Mouse (Mus musculus): ENCODE data around the gene Dyrk3. TPM values are rescaled to one million over a fixed set of nuclear protein-coding genes. Genes with fewer than 3 reads are reported as not detected.

Dyrk3 gene
- total RNA-seq, 2 experiments from 2014 or later: 14.9 to 16.7 TPM

DNA sequence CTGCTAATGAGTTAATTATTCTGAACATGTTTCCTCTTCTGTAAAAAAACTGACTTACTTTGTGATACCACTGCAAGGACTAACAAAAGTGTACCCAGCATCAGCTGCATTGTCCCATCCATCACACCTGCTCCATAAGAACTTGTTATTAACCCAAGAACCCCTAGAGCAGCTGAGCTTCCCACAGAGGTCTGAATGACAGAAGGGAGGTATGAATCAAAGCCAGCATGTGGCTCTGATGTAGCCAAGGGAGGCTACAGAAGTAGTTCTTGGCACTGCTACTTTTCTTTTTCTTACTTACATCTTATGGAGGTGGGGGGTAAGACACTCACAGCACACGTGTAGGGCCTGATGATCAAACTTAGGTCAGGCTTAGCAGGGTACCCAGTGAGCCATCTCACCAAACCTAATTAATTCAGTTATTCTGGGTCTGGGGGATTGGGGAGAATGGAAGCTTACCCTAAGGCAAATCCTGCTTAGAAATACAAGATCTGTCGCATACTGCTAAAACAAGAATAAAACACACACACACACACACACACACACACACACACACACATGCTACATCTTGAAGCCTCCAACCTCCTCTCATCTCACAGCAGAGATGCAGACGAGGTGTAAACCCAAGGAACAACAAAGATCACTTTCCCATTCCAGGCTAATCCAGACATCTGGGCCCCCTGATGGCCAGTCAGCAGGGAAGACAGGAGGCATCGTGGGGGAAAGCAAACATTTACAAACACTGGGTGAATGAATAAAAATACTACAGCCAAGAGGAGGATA lies 52.0 kb downstream of the Dyrk3 start:
- no peak for DNase-seq (ENCODE audit: low spot score in 2 of 2)

DNA sequence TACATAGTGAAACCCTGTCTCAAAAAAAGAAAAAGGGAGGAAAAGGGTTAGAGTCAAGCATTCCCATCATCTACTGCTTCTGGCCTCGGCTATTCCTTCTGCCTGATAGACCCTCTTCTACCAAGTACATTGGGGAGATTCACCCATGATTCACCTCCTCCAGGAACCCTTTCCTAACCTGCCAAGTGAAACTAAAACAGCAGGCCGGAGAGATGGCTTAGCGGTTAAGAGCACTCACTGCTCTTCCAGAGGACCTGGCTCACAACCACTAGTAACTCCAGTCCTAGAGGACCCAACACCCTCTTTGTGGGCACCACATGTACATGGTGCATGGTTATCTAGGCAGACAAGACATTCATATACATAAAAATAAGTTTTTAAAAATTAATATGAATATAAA lies 52.9 kb downstream of the Dyrk3 start:
- no peak for DNase-seq (ENCODE audit: low spot score in 2 of 2)

DNA sequence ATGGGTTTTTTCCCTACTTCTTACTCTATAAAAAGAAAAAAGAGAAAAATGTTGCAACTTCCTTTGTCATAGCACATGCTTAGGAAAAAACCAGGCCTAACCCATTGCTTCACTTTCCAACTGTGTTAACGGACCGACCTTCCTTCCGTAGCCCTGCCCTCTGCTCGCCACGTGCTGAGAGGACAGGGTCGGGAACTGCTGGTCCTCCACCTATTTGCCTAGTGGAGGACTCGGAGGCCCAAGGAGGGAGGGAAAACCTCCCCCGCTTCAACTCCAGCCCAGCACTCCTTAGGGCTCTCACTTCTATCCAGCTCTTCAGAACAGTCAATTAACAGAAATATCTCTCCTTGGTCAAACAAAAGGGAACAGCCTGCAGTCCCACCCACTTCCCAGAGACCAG lies 53.9 kb downstream of the Dyrk3 start:
- no peak for DNase-seq (ENCODE audit: low spot score in 2 of 2)

DNA sequence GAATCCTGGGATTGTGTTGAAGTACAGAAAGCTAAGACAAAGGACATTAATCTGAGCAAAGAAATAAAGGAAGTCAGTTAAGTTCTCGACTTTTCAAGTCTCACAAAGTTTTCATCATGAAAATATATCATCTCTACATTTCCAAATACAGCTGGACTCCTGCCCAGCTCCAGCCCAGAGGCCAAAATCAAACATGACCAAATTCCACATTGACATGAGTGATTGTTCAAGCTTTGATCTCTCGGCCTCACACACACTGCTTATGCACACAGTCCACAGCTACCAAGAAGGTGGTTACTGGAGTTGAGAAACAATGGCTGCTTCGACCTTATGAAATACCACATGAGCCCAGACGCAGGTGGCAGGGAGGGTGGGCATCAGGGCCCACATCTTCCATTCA lies 54.5 kb downstream of the Dyrk3 start:
- DNase-seq (ENCODE audit: low spot score in 2 of 2): no peak

DNA sequence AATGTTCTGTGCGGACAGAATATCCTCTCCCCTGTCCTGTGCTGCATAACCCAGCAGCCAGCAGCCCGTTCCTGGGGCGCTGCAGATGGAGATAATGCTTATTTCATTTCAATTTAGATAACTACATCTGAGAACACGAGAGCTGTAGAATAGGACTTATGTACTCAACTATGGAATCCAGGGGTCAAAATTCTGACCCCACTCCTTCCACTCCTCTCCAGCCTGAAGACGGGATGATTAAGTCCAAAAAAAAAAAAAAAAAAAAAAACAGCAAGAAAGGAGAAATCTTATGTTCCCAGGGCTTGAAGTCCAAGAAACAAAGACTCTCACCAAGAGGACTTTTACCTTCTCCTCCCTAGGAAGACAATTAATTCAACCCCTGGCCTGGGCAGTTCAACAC lies 55.0 kb downstream of the Dyrk3 start:
- no peak for DNase-seq (ENCODE audit: low spot score in 2 of 2)

DNA sequence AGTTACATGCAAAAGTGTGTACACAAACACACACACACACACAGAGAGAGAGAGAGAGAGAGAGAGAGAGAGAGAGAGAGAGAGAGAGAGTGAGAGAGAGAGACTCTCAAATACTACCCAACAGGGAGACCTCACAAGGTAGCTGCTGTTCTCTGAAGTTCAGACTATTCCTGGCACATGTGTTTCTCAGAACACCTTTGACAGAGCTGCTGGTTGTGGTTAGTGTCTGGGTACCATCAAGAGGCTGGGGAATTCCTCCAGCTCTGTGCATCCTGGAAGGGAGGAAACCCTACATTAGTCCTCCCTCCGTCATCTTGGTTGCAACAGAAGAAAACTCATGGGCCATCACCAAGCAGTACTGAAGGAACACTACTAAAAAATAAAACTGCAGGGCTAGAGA lies 57.5 kb downstream of the Dyrk3 start:
- no peak for DNase-seq (ENCODE audit: low spot score in 2 of 2)

DNA sequence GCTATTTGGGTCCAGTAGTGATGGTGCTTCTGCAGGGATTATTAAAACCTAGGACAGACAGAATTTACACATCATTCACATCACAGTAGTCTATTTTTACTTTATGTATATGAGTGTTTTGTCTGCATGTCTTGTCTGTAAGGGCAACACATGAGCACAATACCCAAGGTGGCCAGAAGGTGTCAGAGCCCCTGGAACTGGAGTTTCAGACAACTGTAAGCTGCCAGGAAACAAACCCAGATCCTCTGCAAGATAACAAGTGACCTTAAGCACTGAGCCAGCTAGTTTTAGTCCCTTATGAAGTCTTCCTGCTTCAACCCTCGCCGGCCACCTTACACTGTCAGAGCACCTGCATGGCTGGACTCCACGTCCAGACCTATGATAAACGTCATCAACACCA lies 58.4 kb downstream of the Dyrk3 start:
- DNase-seq (ENCODE audit: low spot score in 2 of 2): no peak

DNA sequence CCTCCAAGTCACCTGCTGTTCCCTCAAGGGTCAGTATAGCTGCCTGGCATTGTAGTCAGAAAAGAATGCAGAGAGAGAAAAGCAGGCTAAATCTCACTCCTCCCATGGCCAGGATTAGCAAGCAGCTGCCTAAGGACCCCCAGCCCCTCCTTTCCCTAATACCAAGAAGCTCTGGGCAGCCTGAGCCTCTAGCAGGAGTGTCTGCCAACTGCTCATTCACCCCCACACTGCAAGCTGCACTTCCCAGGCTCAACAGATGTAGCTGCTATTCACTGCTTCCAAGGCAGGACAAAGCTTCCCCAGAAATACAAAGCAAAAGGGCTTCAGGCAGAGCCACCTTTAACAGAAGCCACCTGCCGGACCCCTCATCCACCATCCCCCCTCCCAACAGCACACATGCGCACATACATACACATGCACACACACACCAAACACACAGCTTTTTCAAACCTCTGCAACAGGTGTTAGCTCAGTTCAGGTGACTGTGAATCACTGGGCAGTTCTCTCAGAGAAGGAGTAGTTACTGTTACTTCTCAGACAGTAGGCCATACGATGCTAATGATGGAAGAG lies 59.3 kb downstream of the Dyrk3 start:
- peak; percentile 47 to 66 for DNase-seq (ENCODE audit: low spot score in 2 of 2)

Other genes starting within 250 kb of the Dyrk3 start
- gene Il20, start 226.9 kb downstream of the Dyrk3 start, total RNA-seq (2021): not detected
- gene Il19, start 198.2 kb downstream of the Dyrk3 start, total RNA-seq (2021): not detected
- gene Il10, start 118.5 kb downstream of the Dyrk3 start, total RNA-seq (2021): not detected
- 10 to 100 TPM; 35.8 to 37.2 TPM for gene Mapkapk2, start 40.5 kb downstream of the Dyrk3 start, total RNA-seq (2021)
- gene Eif2d, start 14.8 kb upstream of the Dyrk3 start, total RNA-seq (2021): 10 to 100 TPM; 35.0 to 37.5 TPM
- gene Rassf5, start 106.9 kb upstream of the Dyrk3 start, total RNA-seq (2021): 10 to 100 TPM; 27.7 to 28.1 TPM
- gene Ikbke, start 141.3 kb upstream of the Dyrk3 start, total RNA-seq (2021): 1 to 10 TPM; 1.5 to 1.8 TPM